Mouse (Mus musculus) kidney, adult 2 months (tissue): ENCODE results near the gene Rps21.

Experiments used
- CTCF ChIP-seq: fragments of 200-500 bp; conservative IDR thresholded peaks from 2 replicates; pipeline ENCODE4 v1.5.1; 2011; ENCODE audit warnings: low read depth, mild to moderate bottlenecking, control low read depth, low read length, moderate library complexity, mixed read lengths; ENCODE audit not compliant: insufficient read depth, insufficient read length
- POLR2A ChIP-seq: fragments of 200-500 bp; IDR thresholded peaks from one replicate; pipeline ENCODE4 v1.6.1; 2011; ENCODE audit warnings: low read depth, low read length, control low read depth

DNA sequence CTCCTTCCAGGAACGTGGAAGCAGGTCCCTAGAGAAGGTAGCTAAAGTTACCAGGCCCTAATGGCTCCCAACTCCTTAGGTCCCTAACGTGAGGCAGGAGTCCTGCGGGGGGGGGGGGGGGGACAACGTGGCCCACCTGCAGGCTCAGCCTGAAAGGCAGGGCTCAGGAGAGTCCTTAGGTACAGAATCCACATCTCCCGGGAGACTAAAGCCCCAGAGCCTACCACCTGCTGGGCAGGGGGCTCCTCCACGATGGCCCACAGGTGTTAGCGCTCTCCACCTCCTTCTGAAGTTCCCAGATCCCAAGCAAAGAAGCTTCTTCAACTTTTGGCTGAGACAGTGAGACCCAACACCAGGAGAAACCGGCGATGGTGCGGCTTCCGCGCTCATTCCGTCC lies 32.5 kb upstream of the Rps21 start:
- TF ChIP-seq CTCF (no peak), POLR2A (no peak)
